Mouse (Mus musculus): ENCODE measurements around the gene Etfa. TPM values are rescaled to one million over a fixed set of nuclear protein-coding genes. Genes with fewer than 3 reads are reported as not detected.

Etfa gene
- 189 and 190 TPM in 2 replicates for polyA plus RNA-seq (2014; fragmentation: Nextera tagmentation; extraction: Ambion mirVana)

DNA sequence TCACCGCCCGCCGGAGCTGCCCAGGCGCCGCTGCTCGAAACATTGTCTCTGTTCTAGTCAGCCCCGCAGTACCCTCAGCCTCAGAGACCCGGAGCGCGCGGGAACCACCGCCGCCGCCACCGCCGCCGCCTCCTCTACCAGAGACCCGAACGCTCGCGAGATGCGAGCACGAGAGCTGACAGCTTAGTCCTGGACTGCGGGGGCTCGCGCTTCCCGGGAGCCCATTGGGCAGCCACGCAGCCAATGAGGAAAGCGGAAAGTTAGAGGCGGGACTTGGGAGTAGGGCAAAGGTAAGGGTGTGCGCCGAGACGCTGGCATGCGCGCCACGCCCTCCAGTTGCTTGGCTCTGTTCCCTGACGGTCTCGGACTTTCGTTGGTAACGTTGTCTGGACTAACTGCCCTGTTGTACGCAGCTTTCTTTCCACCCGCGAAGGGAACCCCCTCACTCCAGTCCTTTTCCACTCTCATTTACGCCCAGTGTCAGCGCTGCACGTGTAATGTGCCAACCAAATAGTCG lies at the start of gene Etfa:
Gene Etfa, minus strand, starts transcription at position 217 of the 517 bp plus-strand sequence.
- H3K9me3 ChIP-seq (ENCODE audit: control insufficient read depth, low read length), result no peaks in the 10 kb centered on the region
- peak; percentile 99 for ATAC-seq (ENCODE audit: low FRiP score, low TSS enrichment)
- peaks cover 3% of the 10 kb centered on the region; the same call in 1 of the 2 replicates for H3K27me3 ChIP-seq (ENCODE audit: control insufficient read depth, insufficient read depth, low read length)
- H3K4me3 ChIP-seq (ENCODE audit: low read length), result peak within 1 kb of the TSS; percentile 96
- peaks cover 11% of the 10 kb centered on the region; the same call in 1 of the 2 replicates for H3K4me1 ChIP-seq (ENCODE audit: control insufficient read depth, insufficient read depth, low read length)
- H3K9ac ChIP-seq (ENCODE audit: low read depth, low read length), result peak within 1 kb of the TSS; percentile 93
- H3K4me2 ChIP-seq (replicated peaks; ENCODE audit: low read depth, low read length), result peak within 1 kb of the TSS; percentile 76
- H3K36me3 ChIP-seq (ENCODE audit: control insufficient read depth, insufficient read depth, low read length), result no peaks in the 10 kb centered on the region
- under 1% methylated on average over 47 of the region's 47 CpGs for WGBS
- peak within 1 kb of the TSS; percentile 85 for H3K27ac ChIP-seq (ENCODE audit: low read depth, low read length)

DNA sequence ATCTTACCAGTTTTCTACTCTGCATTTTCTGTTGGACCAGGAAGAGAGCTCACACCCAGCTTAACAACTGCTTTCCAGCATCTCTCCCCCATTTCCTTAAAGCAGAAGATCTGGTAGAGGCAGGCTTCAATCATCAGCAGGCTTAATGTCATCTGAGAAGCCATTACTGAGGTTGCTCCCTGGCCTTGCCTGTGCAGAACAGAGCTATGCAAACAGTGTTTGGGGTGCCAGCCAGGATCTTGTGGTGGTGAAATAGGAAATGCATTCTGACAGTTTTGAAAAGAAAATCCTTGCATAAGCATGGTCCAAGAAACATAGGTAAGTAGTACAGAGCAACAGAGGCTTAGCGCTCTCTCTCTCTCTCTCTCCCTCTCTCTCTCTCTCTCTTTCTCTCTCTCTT lies 48.9 kb upstream of the Etfa start:
- WGBS, result 87% methylated on average over 1 of the region's 1 CpGs
- H3K4me1 ChIP-seq (ENCODE audit: control insufficient read depth, insufficient read depth, low read length), result no peaks in the 10 kb centered on the region
- no peaks in the 10 kb centered on the region for H3K36me3 ChIP-seq (ENCODE audit: control insufficient read depth, insufficient read depth, low read length)
- no peak overlapping the region for H3K4me2 ChIP-seq (replicated peaks; ENCODE audit: low read depth, low read length)
- no peak overlapping the region for H3K27ac ChIP-seq (ENCODE audit: low read depth, low read length)
- H3K9me3 ChIP-seq (ENCODE audit: control insufficient read depth, low read length), result no peaks in the 10 kb centered on the region
- H3K27me3 ChIP-seq (ENCODE audit: control insufficient read depth, insufficient read depth, low read length), result peaks cover 2% of the 10 kb centered on the region; the same call in 1 of the 2 replicates
- H3K4me3 ChIP-seq (ENCODE audit: low read length), result no peak overlapping the region
- H3K9ac ChIP-seq (ENCODE audit: low read depth, low read length), result no peak overlapping the region
- ATAC-seq (ENCODE audit: low FRiP score, low TSS enrichment), result no peak

DNA sequence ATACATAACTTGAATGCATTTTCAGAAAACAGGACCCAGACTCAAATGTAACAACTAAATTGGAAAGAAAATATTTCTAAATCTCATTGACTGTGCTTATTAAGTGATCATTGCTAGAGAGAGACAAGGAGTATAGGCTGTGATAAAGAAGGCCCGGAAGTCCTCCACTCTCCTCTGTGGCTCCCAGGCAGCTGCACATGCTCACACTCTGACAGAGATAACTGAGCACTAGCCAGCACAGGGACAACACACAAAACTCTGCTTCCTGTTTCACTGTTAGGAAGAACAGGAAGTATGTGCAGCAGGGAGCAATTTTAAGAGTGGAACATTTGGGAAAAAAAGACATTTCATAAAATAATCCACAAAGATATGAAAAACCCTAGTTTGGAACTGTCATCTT lies 42.9 kb upstream of the Etfa start:
- Histone ChIP-seq H3K4me1 (ENCODE audit: control insufficient read depth, insufficient read depth, low read length) (no peaks in the 10 kb centered on the region), H3K36me3 (ENCODE audit: control insufficient read depth, insufficient read depth, low read length) (no peaks in the 10 kb centered on the region), H3K27ac (ENCODE audit: low read depth, low read length) (no peak overlapping the region), H3K4me2 (replicated peaks; ENCODE audit: low read depth, low read length) (no peak overlapping the region), H3K27me3 (ENCODE audit: control insufficient read depth, insufficient read depth, low read length) (peaks cover 15% of the 10 kb centered on the region), H3K9me3 (ENCODE audit: control insufficient read depth, low read length) (no peaks in the 10 kb centered on the region), H3K9ac (ENCODE audit: low read depth, low read length) (no peak overlapping the region), H3K4me3 (ENCODE audit: low read length) (no peak overlapping the region)
- no peak for ATAC-seq (ENCODE audit: low FRiP score, low TSS enrichment)
- WGBS, result 61% methylated on average over 1 of the region's 1 CpGs

GRCm38 (mm10) chr9:55549302-55549890 lies 37.4 kb upstream of the Etfa start:
- peaks cover 65% of the 10 kb centered on the region for H3K27me3 ChIP-seq (ENCODE audit: control insufficient read depth, insufficient read depth, low read length)
- H3K4me3 ChIP-seq (ENCODE audit: low read length), result no peak overlapping the region
- H3K36me3 ChIP-seq (ENCODE audit: control insufficient read depth, insufficient read depth, low read length), result no peaks in the 10 kb centered on the region
- H3K9ac ChIP-seq (ENCODE audit: low read depth, low read length), result no peak overlapping the region
- 3% methylated on average over 16 of the region's 16 CpGs for WGBS
- H3K4me2 ChIP-seq (replicated peaks; ENCODE audit: low read depth, low read length), result no peak overlapping the region
- no peak for ATAC-seq (ENCODE audit: low FRiP score, low TSS enrichment)
- H3K9me3 ChIP-seq (ENCODE audit: control insufficient read depth, low read length), result no peaks in the 10 kb centered on the region
- H3K4me1 ChIP-seq (ENCODE audit: control insufficient read depth, insufficient read depth, low read length), result peaks cover 7% of the 10 kb centered on the region; the same call in 1 of the 2 replicates
- no peak overlapping the region for H3K27ac ChIP-seq (ENCODE audit: low read depth, low read length)

- no peak overlapping the region for H3K27ac ChIP-seq (ENCODE audit: low read depth, low read length)
- H3K9ac ChIP-seq (ENCODE audit: low read depth, low read length), result no peak overlapping the region
- no peaks in the 10 kb centered on the region for H3K36me3 ChIP-seq (ENCODE audit: control insufficient read depth, insufficient read depth, low read length)
- WGBS, result 11% methylated on average over 3 of the region's 3 CpGs
- H3K4me2 ChIP-seq (replicated peaks; ENCODE audit: low read depth, low read length), result no peak overlapping the region
- H3K27me3 ChIP-seq (ENCODE audit: control insufficient read depth, insufficient read depth, low read length), result peaks cover 67% of the 10 kb centered on the region
- H3K4me3 ChIP-seq (ENCODE audit: low read length), result no peak overlapping the region
- H3K9me3 ChIP-seq (ENCODE audit: control insufficient read depth, low read length), result no peaks in the 10 kb centered on the region
- no peak for ATAC-seq (ENCODE audit: low FRiP score, low TSS enrichment)
- H3K4me1 ChIP-seq (ENCODE audit: control insufficient read depth, insufficient read depth, low read length), result peaks cover 7% of the 10 kb centered on the region; the same call in 1 of the 2 replicates
These were observed 36.8 kb upstream of the Etfa start for GRCm38 (mm10) chr9:55548871-55549270.

DNA sequence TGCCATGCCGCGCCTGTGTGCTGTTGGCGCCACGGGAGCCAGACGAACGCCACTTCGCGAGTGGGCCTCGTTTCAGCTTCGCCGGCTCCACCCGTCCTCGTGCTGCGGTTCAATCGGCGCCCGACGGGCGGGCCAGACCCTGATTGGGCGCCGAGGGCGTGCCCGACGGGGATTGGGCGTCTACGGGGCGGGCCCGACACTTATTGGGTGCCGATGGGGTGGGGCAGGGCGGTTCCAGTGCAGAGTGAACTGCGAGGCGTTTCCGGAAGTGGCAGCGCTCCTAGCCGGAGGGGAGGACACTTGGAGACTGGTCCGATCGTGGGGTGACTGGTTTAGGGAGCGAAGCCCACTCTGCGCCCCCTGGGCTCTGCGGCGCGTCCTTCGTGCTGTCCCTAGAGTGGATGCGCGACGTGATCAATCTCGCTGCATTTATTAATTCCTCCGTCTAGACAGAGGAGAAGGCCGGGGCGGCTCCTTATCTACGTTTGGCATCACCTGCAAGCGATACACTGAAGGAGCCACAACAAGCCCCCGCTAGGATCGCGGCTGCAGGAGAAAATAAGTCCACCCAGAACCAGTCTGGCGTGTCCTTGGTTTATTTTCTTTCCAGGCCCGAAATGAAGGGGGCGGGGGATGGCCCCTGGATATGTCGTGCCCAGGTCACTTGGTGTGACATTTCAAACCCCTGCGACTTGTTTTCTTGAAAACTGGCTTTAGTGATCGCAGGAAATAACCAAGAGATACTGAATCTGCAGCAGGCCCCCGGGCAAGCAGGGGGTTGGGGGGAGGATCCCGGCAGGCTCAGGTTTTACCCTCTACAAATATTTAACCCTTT lies 34.4 kb upstream of the Etfa start:
- peaks cover 87% of the 10 kb centered on the region for H3K27me3 ChIP-seq (ENCODE audit: control insufficient read depth, insufficient read depth, low read length)
- no peaks in the 10 kb centered on the region for H3K36me3 ChIP-seq (ENCODE audit: control insufficient read depth, insufficient read depth, low read length)
- 2% methylated on average over 63 of the region's 63 CpGs for WGBS
- no peak overlapping the region for H3K27ac ChIP-seq (ENCODE audit: low read depth, low read length)
- H3K4me1 ChIP-seq (ENCODE audit: control insufficient read depth, insufficient read depth, low read length), result peaks cover 15% of the 10 kb centered on the region
- no peaks in the 10 kb centered on the region for H3K9me3 ChIP-seq (ENCODE audit: control insufficient read depth, low read length)
- no peak overlapping the region for H3K9ac ChIP-seq (ENCODE audit: low read depth, low read length)
- H3K4me3 ChIP-seq (ENCODE audit: low read length), result peak overlapping the region; percentile 33
- peak; percentile 57 for ATAC-seq (ENCODE audit: low FRiP score, low TSS enrichment)
- H3K4me2 ChIP-seq (replicated peaks; ENCODE audit: low read depth, low read length), result peak overlapping the region; percentile 45

GRCm38 (mm10) chr9:55545556-55546175 lies 33.6 kb upstream of the Etfa start:
- 5% methylated on average over 41 of the region's 41 CpGs for WGBS

GRCm38 (mm10) chr9:55544861-55545555 lies 33.0 kb upstream of the Etfa start:
- H3K4me1 ChIP-seq (ENCODE audit: control insufficient read depth, insufficient read depth, low read length), result peaks cover 23% of the 10 kb centered on the region
- H3K27ac ChIP-seq (ENCODE audit: low read depth, low read length), result no peak overlapping the region
- under 1% methylated on average over 30 of the region's 30 CpGs for WGBS
- H3K27me3 ChIP-seq (ENCODE audit: control insufficient read depth, insufficient read depth, low read length), result peaks cover 92% of the 10 kb centered on the region
- no peak overlapping the region for H3K9ac ChIP-seq (ENCODE audit: low read depth, low read length)
- H3K36me3 ChIP-seq (ENCODE audit: control insufficient read depth, insufficient read depth, low read length), result no peaks in the 10 kb centered on the region
- no peaks in the 10 kb centered on the region for H3K9me3 ChIP-seq (ENCODE audit: control insufficient read depth, low read length)
- ATAC-seq (ENCODE audit: low FRiP score, low TSS enrichment), result no peak
- H3K4me3 ChIP-seq (ENCODE audit: low read length), result peak overlapping the region; percentile 33
- no peak overlapping the region; the same call in 1 of the 2 replicates for H3K4me2 ChIP-seq (replicated peaks; ENCODE audit: low read depth, low read length)

More at GRCm38 (mm10) chr9:55545556-55546175, 33.6 kb upstream of the Etfa start:
- Histone ChIP-seq H3K36me3 (ENCODE audit: control insufficient read depth, insufficient read depth, low read length) (no peaks in the 10 kb centered on the region), H3K9me3 (ENCODE audit: control insufficient read depth, low read length) (no peaks in the 10 kb centered on the region), H3K27ac (ENCODE audit: low read depth, low read length) (no peak overlapping the region), H3K4me1 (ENCODE audit: control insufficient read depth, insufficient read depth, low read length) (peaks cover 21% of the 10 kb centered on the region), H3K27me3 (ENCODE audit: control insufficient read depth, insufficient read depth, low read length) (peaks cover 93% of the 10 kb centered on the region), H3K4me3 (ENCODE audit: low read length) (peak overlapping the region; percentile 33), H3K4me2 (replicated peaks; ENCODE audit: low read depth, low read length) (no peak overlapping the region; the same call in 1 of the 2 replicates), H3K9ac (ENCODE audit: low read depth, low read length) (no peak overlapping the region)
- ATAC-seq (ENCODE audit: low FRiP score, low TSS enrichment), result no peak
